Mouse (Mus musculus): ENCODE measurements at regions not wholly inside any gene's neighbourhood (a gene's known extent, or its start where the extent isn't known, plus 50 kb on each side); places are given as distances from the start of the nearest gene placed in this dataset.

GRCm38 (mm10) chr9:47372296-47372695 is 157.7 kb upstream of the Cadm1 start:
- TF ChIP-seq CTCF (IDR thresholded peaks at IDR 0.05; ENCODE audit: control insufficient read depth, insufficient read depth, low read length) (no peak), POLR2A (IDR thresholded peaks at IDR 0.05; ENCODE audit: borderline replicate concordance, control insufficient read depth, low read depth, low read length) (no peak)

Measured in bone marrow, adult 2 months (tissue).